Mouse (Mus musculus) myocyte (in vitro differentiated cells): ENCODE data around the gene Prr19.

Experiments used
- CEBPB ChIP-seq: IDR thresholded peaks from 2 replicates; pipeline ENCODE4 v1.6.1; 2011; ENCODE audit warnings: mild to moderate bottlenecking, moderate library complexity; ENCODE audit not compliant: poor library complexity, insufficient read depth, severe bottlenecking
- E2F4 ChIP-seq: IDR thresholded peaks from one replicate; pipeline ENCODE4 v1.6.1; 2011; ENCODE audit warnings: mild to moderate bottlenecking, control low read depth, moderate library complexity; ENCODE audit not compliant: insufficient read depth
- MAX ChIP-seq: IDR thresholded peaks from one replicate; pipeline ENCODE4 v1.6.1; 2011; ENCODE audit warnings: low read depth, mild to moderate bottlenecking, control low read depth
- MYOD1 ChIP-seq, 3 experiments: IDR thresholded peaks; one replicate each; pipeline ENCODE4 v1.6.1; 2011; ENCODE audit warnings: control low read depth in 2 of 3, low read depth in 2 of 3, mild to moderate bottlenecking in 2 of 3, moderate library complexity in 1 of 3; ENCODE audit not compliant: insufficient read length in 2 of 3, control insufficient read depth in 1 of 3
- MYOG ChIP-seq, 3 experiments: IDR thresholded peaks; one replicate each; pipeline ENCODE4 v1.6.1; 2011; ENCODE audit warnings: control low read depth in 2 of 3, low read depth in 2 of 3, mild to moderate bottlenecking in 2 of 3; ENCODE audit not compliant: insufficient read length in 2 of 3, control insufficient read depth in 1 of 3, insufficient read depth in 1 of 3
- POLR2A ChIP-seq: IDR thresholded peaks from one replicate; pipeline ENCODE4 v1.6.1; 2011; ENCODE audit warnings: low read depth, mild to moderate bottlenecking, control low read depth, moderate library complexity; ENCODE audit not compliant: insufficient read length
- POLR2AphosphoS2 ChIP-seq: IDR thresholded peaks from one replicate; pipeline ENCODE4 v1.6.1; 2011; ENCODE audit warnings: low read depth, control low read depth; ENCODE audit not compliant: insufficient read length
- SRF ChIP-seq: IDR thresholded peaks from one replicate; pipeline ENCODE4 v1.6.1; 2011; ENCODE audit warnings: low read depth; ENCODE audit not compliant: control insufficient read depth, insufficient read length
- TCF12 ChIP-seq: IDR thresholded peaks from one replicate; pipeline ENCODE4 v1.6.1; 2011; ENCODE audit warnings: mild to moderate bottlenecking, control low read depth; ENCODE audit not compliant: poor library complexity, insufficient read depth, severe bottlenecking
- TCF3 ChIP-seq: IDR thresholded peaks from one replicate; pipeline ENCODE4 v1.6.1; 2011; ENCODE audit warnings: low read depth, control low read depth; ENCODE audit not compliant: insufficient read length
- USF1 ChIP-seq: IDR thresholded peaks from one replicate; pipeline ENCODE4 v1.6.1; 2011; ENCODE audit warnings: low read depth, mild to moderate bottlenecking, control low read depth, moderate library complexity

DNA sequence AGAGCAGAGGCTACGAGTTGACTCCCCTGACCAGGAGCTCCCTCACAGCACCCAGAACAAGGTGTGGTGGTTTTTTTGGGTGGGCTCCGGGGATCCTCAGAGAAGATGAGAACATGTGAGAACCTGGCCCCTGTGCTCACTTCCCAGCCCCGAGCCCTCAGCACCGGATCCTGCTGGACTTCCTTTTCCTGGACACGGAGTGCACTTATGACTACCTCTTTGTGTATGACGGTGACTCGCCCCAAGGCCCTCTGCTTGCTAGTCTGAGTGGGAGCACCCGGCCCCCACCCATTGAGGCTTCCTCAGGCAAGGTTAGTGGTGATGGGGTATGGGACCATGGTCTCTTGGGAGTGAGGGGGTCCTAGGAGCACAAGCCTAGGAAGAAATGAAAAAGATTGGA, 25.0 kb downstream of the Prr19 start:
- TF ChIP-seq E2F4, result no peak
- TF ChIP-seq CEBPB, result no peak
- no peak for TF ChIP-seq POLR2AphosphoS2
- TF ChIP-seq POLR2A, result no peak
- TF ChIP-seq MAX, result no peak
- no peak for TF ChIP-seq TCF12
- TF ChIP-seq USF1, result no peak
- TF ChIP-seq TCF3, result no peak
- TF ChIP-seq MYOG (IDR thresholded peaks at IDR 0.05; ENCODE audit: control insufficient read depth in 1 of 3, insufficient read depth in 1 of 3, insufficient read length in 2 of 3, low read depth in 2 of 3), result no peak
- no peak for TF ChIP-seq MYOD1 (IDR thresholded peaks at IDR 0.05; ENCODE audit: control insufficient read depth in 1 of 3, insufficient read length in 2 of 3, low read depth in 2 of 3)
- no peak for TF ChIP-seq SRF
